Mouse (Mus musculus) hindbrain, embryonic 11.5 days (tissue): ENCODE measurements around the gene Tnfaip2. TPM values are rescaled to one million over a fixed set of nuclear protein-coding genes. Genes with fewer than 3 reads are reported as not detected.

Source experiments
- ATAC-seq: fragments of 200-750 bp; cut with Nextera tagmentation; 2 replicates; pipeline ENCODE4 v1.8.0; 2017; ENCODE audit warnings: mild to moderate bottlenecking, moderate TSS enrichment, moderate library complexity; ENCODE audit not compliant: low FRiP score
- DNase-seq: peaks from one replicate; pipeline ENCODE4 v3.0.0-alpha.2; 2015; ENCODE audit warnings: low spot score
- H3K27ac ChIP-seq: fragments of 300-500 bp; sonication (generic); 2 replicates; pipeline ENCODE4 v1.5.1; 2014; ENCODE audit warnings: mild to moderate bottlenecking, low read depth, low read length
- H3K27me3 ChIP-seq: fragments of 300-500 bp; sonication (generic); 2 replicates; pipeline ENCODE4 v1.6.1; 2014; ENCODE audit warnings: mild to moderate bottlenecking, low read length, moderate library complexity, mixed read lengths; ENCODE audit not compliant: control insufficient read depth, insufficient read depth
- H3K36me3 ChIP-seq: fragments of 300-500 bp; sonication (generic); 2 replicates; pipeline ENCODE4 v1.6.1; 2014; ENCODE audit warnings: mild to moderate bottlenecking, low read length, moderate library complexity, mixed read lengths; ENCODE audit not compliant: control insufficient read depth, insufficient read depth
- H3K4me1 ChIP-seq: fragments of 300-500 bp; sonication (generic); replicated peaks from 2 replicates; pipeline ENCODE4 v1.6.1; 2014; ENCODE audit warnings: low read length, mixed read lengths; ENCODE audit not compliant: control insufficient read depth, insufficient read depth
- H3K4me2 ChIP-seq: fragments of 300-500 bp; sonication (generic); replicated peaks from 2 replicates; pipeline ENCODE4 v1.6.1; 2014; ENCODE audit warnings: mild to moderate bottlenecking, low read depth, low read length
- H3K4me3 ChIP-seq: fragments of 300-500 bp; sonication (generic); 2 replicates; pipeline ENCODE4 v1.5.1; 2014; ENCODE audit warnings: low read depth, low read length
- H3K9ac ChIP-seq: fragments of 300-500 bp; sonication (generic); 2 replicates; pipeline ENCODE4 v1.6.1; 2014; ENCODE audit warnings: low read depth, low read length
- H3K9me3 ChIP-seq: fragments of 300-500 bp; sonication (generic); 2 replicates; pipeline ENCODE4 v1.6.1; 2016; ENCODE audit warnings: low read length; ENCODE audit not compliant: control insufficient read depth
- WGBS: fragments of 180-500 bp; shearing (Covaris S2); extraction: QIAGEN DNeasy Blood & Tissue Kit; methylation state at CpG from one replicate; pipeline ENCODE4 v1.1.7; 2014; 5-methylcytosine and 5-hydroxymethylcytosine counted together
- polyA plus RNA-seq: library from polyadenylated mRNA; unstranded; fragments of >200 nt; fragmentation: Nextera tagmentation; extraction: Ambion mirVana; gene quantifications from 2 replicates; pipeline ENCODE4 v1.2.1, GENCODE M21; 2014

The Tnfaip2 gene
- 1.9 and 2.0 TPM in 2 replicates for polyA plus RNA-seq

GRCm38 (mm10) chr12:111442309-111443010 is at the start of gene Tnfaip2:
Gene Tnfaip2, plus strand, starts transcription at chr12:111442469.
- no peak within 1 kb of the TSS for H3K27ac ChIP-seq
- peak within 1 kb of the TSS; percentile 35; the same call in 1 of the 2 replicates for H3K9ac ChIP-seq
- no peaks in the 10 kb centered on the region for H3K9me3 ChIP-seq
- peaks cover 12% of the 10 kb centered on the region for H3K4me1 ChIP-seq
- H3K27me3 ChIP-seq, result peaks cover 65% of the 10 kb centered on the region
- peak within 1 kb of the TSS; percentile 75 for H3K4me2 ChIP-seq
- DNase-seq, result peak; percentile 80
- ATAC-seq, result peak; percentile 85
- no peaks in the 10 kb centered on the region for H3K36me3 ChIP-seq
- peak within 1 kb of the TSS; percentile 37 for H3K4me3 ChIP-seq
- under 1% methylated on average over 48 of the region's 48 CpGs for WGBS

DNA sequence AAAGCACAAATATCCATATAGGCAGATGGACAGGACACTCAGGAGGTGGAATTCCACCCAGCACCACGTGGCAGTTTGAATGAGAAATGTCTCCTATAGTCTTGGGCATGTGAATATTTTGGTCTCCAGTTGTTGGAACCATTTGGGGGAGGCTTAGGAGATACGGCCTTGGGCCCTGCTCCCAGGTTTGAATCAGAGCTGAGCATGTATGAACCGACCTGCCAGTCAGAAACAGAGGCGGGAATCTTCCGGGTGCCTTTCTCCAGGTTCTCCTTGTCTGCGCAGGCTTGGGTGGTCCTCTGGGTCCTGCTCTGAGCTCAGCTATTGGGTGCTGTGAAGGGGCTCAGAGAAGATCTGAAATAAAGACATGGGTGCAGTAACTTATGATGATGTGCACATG is 48.3 kb upstream of the Tnfaip2 start:
- 82% methylated on average over 6 of the region's 6 CpGs for WGBS
- no peak for ATAC-seq
- no peak for DNase-seq
- no peaks in the 10 kb centered on the region for H3K36me3 ChIP-seq
- no peak overlapping the region for H3K27ac ChIP-seq
- no peak overlapping the region for H3K4me2 ChIP-seq
- no peak overlapping the region for H3K9ac ChIP-seq
- H3K9me3 ChIP-seq, result no peaks in the 10 kb centered on the region
- no peaks in the 10 kb centered on the region for H3K27me3 ChIP-seq
- H3K4me1 ChIP-seq, result no peaks in the 10 kb centered on the region
- no peak overlapping the region for H3K4me3 ChIP-seq

DNA sequence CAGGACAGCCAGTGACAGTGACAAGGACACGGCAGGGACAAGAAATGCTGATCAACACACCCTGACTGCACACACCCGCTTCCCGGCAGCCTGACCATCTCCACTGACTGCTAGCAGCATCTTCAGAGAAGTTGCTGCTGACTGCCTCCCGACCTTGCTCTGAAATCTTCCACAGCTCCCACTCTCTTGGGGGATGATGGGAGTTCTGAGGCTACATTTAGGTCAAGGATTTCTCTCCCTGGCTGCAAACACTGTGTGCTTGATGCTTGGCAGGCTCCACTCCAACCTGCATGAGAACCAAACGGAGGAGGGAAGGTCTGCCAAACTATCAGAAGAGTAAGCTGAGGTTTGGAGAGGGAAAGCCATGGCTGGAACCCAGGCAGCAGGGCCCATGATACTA is 45.3 kb upstream of the Tnfaip2 start:
- Histone ChIP-seq H3K4me3 (no peak overlapping the region), H3K27me3 (peaks cover 3% of the 10 kb centered on the region; the same call in 1 of the 2 replicates), H3K36me3 (no peaks in the 10 kb centered on the region), H3K27ac (no peak overlapping the region), H3K9me3 (no peaks in the 10 kb centered on the region), H3K4me2 (no peak overlapping the region), H3K4me1 (no peaks in the 10 kb centered on the region; the same call in 1 of the 2 replicates), H3K9ac (no peak overlapping the region)
- 74% methylated on average over 5 of the region's 5 CpGs for WGBS
- no peak for ATAC-seq
- no peak for DNase-seq

DNA sequence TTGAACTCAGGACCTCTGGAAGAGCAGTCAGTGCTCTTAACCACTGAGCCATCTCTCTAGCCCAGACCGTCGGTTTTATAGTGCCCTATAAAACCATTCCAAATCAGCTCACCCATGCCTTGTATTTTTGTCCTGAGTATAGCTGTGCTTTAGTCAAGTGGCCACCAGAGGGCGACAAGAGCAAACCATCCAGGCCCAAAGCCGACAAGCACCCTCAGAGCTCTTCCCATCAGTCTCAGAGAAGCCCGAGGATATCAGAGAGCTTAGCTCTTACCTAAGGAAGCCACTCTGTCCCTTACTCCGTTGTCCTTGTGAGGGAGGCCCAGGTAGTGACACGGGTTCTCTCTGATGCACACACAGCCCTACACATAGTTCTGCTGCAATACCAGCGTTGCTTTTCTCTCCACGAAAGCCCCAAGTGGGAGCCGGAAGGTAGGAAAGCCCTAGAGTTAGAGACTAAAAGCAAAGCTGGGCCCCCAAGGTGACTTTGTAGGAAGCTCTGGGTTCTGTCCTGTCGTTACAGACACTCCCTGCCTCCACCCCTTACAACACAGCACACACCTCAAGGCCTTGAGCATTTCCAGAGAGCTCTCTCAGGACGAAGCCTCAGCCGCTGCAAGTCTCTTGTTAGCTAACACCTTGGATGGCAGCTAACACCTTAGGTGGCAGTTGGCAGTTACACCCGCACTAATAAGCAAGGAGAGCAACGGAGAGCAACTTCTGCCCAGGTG is 40.6 kb upstream of the Tnfaip2 start:
- Histone ChIP-seq H3K27ac (no peak overlapping the region), H3K36me3 (no peaks in the 10 kb centered on the region), H3K4me1 (no peaks in the 10 kb centered on the region; the same call in 1 of the 2 replicates), H3K9ac (no peak overlapping the region), H3K4me2 (no peak overlapping the region), H3K27me3 (peaks cover 9% of the 10 kb centered on the region), H3K4me3 (no peak overlapping the region), H3K9me3 (no peaks in the 10 kb centered on the region)
- WGBS, result 19% methylated on average over 15 of the region's 15 CpGs
- DNase-seq (peak; percentile 89), ATAC-seq (peak; percentile 33; the same call in 1 of the 2 replicates)

GRCm38 (mm10) chr12:111404880-111405279 is 37.4 kb upstream of the Tnfaip2 start:
- no peak for ATAC-seq
- H3K9ac ChIP-seq, result no peak overlapping the region
- H3K9me3 ChIP-seq, result no peaks in the 10 kb centered on the region
- H3K4me1 ChIP-seq, result peaks cover 2% of the 10 kb centered on the region; the same call in 1 of the 2 replicates
- DNase-seq, result no peak
- no peak overlapping the region for H3K27ac ChIP-seq
- H3K4me2 ChIP-seq, result no peak overlapping the region
- 53% methylated on average over 10 of the region's 10 CpGs for WGBS
- peaks cover 23% of the 10 kb centered on the region for H3K27me3 ChIP-seq
- H3K36me3 ChIP-seq, result no peaks in the 10 kb centered on the region
- no peak overlapping the region for H3K4me3 ChIP-seq

- ATAC-seq (no peak), DNase-seq (no peak)
- WGBS, result 2% methylated on average over 20 of the region's 24 CpGs
- peaks cover 25% of the 10 kb centered on the region for H3K27me3 ChIP-seq
- no peak within 1 kb of the TSS for H3K9ac ChIP-seq
- no peak within 1 kb of the TSS for H3K4me3 ChIP-seq
- no peak within 1 kb of the TSS for H3K27ac ChIP-seq
- H3K36me3 ChIP-seq, result no peaks in the 10 kb centered on the region
- no peaks in the 10 kb centered on the region for H3K9me3 ChIP-seq
- peaks cover 2% of the 10 kb centered on the region; the same call in 1 of the 2 replicates for H3K4me1 ChIP-seq
- peak within 1 kb of the TSS; percentile 29; the same call in 1 of the 2 replicates for H3K4me2 ChIP-seq
These were observed 35.6 kb upstream of the Tnfaip2 start, which contains the start of gene Lbhd2 for GRCm38 (mm10) chr12:111406622-111407021. Gene Lbhd2, plus strand, starts transcription at chr12:111406809.

- ATAC-seq (no peak), DNase-seq (no peak)
- WGBS, result 20% methylated on average over 5 of the region's 5 CpGs
- Histone ChIP-seq H3K4me3 (no peak overlapping the region), H3K9ac (no peak overlapping the region), H3K27ac (no peak overlapping the region), H3K9me3 (no peaks in the 10 kb centered on the region), H3K4me1 (peaks cover 2% of the 10 kb centered on the region; the same call in 1 of the 2 replicates), H3K36me3 (no peaks in the 10 kb centered on the region), H3K4me2 (no peak overlapping the region), H3K27me3 (peaks cover 21% of the 10 kb centered on the region)
These were observed 32.7 kb upstream of the Tnfaip2 start for GRCm38 (mm10) chr12:111409583-111409982.

DNA sequence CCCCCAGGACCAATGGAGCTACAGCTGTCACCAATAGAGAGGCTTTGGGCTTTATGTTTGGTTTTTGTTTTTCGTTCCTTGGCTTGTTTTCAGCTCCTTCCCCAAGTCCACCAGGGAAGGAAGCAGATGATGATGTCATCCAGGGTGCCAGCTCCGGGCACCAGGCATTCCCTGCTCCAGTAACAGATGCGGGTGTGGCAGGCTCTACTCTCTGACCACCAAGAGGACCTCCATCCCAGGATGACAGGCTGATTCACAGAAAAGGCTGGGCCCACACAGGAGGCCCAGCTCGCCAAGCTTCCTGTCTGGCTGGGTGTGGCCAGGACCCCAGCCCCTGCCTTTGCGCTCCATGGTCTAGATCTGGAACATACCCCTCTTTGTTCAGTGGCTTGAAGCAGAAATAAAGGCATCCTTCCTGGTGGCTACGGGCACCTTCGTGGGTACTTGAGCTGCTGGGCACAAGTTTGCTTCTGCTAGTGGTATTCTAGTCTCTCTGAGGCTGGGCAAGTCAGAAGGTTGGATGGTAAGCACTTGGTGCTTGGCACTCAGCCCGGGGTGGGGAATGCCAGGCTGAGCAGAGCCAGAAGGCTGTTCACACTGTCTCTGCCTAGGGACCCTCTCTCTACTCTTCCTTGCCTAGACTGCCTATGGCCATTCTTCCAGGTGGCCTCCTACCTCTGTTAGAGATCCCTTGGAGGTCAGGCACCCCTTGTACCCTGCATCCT is 30.5 kb upstream of the Tnfaip2 start:
- ATAC-seq, result no peak
- Histone ChIP-seq H3K4me1 (peaks cover 2% of the 10 kb centered on the region; the same call in 1 of the 2 replicates), H3K4me3 (no peak overlapping the region), H3K27me3 (peaks cover 14% of the 10 kb centered on the region), H3K4me2 (no peak overlapping the region), H3K9ac (no peak overlapping the region), H3K9me3 (no peaks in the 10 kb centered on the region), H3K36me3 (no peaks in the 10 kb centered on the region), H3K27ac (no peak overlapping the region)
- 81% methylated on average over 8 of the region's 8 CpGs for WGBS
- DNase-seq, result no peak
